Mouse (Mus musculus) CH12.LX (cell line): Measurements from ENCODE around the gene Gimap7.

Experiments used
- CTCF ChIP-seq, 2 experiments: IDR thresholded peaks in 1 of 2; conservative IDR thresholded peaks in 1 of 2; 2 replicates each; pipeline ENCODE4 v1.5.1; 2011 to 2012; ENCODE audit warnings: low read depth in 2 of 2, low read length in 2 of 2, improper control_type of control experiment in 1 of 2, inconsistent platforms in 1 of 2, mild to moderate bottlenecking in 1 of 2, moderate library complexity in 1 of 2
- MAZ ChIP-seq: IDR thresholded peaks from 2 replicates; pipeline ENCODE4 v1.6.1; 2012; ENCODE audit warnings: low read depth, mild to moderate bottlenecking, inconsistent platforms, low read length, improper control_type of control experiment, moderate library complexity
- MYC ChIP-seq: IDR thresholded peaks from 2 replicates; pipeline ENCODE4 v1.6.1; 2011; ENCODE audit warnings: low read depth, mild to moderate bottlenecking, improper control_type of control experiment, low read length
- POLR2A ChIP-seq: IDR thresholded peaks from 2 replicates; pipeline ENCODE4 v1.6.1; 2011; ENCODE audit warnings: low read depth, mild to moderate bottlenecking, improper control_type of control experiment, low read length

DNA sequence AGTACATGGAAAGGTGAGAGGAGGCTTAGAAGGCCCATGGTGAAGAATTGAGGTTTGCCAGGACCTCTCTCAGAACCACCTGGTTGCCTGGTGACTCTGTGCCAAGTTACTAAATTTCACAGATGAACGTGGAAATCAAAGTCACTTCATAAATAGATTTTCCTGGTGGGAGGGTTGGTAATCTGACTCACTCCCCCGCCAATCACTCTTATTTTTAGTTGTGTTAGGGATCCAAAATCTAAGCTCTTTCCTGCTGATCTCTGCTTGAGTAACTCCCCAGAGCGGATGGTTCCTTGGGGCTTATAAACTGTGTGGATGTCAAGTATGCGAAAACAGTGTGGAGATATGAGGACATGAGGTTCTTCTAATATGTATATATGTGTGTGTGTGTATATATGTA lies 36.1 kb upstream of the Gimap7 start:
- TF ChIP-seq MYC, result no peak
- no peak for TF ChIP-seq POLR2A
- no peak for TF ChIP-seq CTCF (conservative IDR thresholded peaks at IDR 0.05 in 1 of 2, IDR thresholded peaks at IDR 0.05 in 1 of 2; ENCODE audit: low read depth in 2 of 2, low read length in 2 of 2)
- TF ChIP-seq MAZ, result no peak
